Mouse (Mus musculus) large intestine, adult 2 months (tissue): Measurements from ENCODE around the gene Acot7. TPM values are rescaled to one million over a fixed set of nuclear protein-coding genes. Genes with fewer than 3 reads are reported as not detected.

Experiments used
- DNase-seq: peaks from one replicate; pipeline ENCODE4 v3.0.0-alpha.2; 2012; ENCODE audit warnings: low read depth, low spot score
- WGBS: fragments of 180-500 bp; shearing (Covaris S2); methylation state at CpG from one replicate; pipeline ENCODE4 v1.1.7; 2018; 5-methylcytosine and 5-hydroxymethylcytosine counted together
- polyA plus RNA-seq: library from polyadenylated mRNA; depleted of rRNA; stranded (reverse); fragments of >200 nt; gene quantifications from 2 replicates; pipeline ENCODE4 v1.2.3, GENCODE M21; 2012

Acot7 gene
- polyA plus RNA-seq, 1 experiment: 56.5 TPM

- WGBS: 26% methylated on average over 1 of the region's 1 CpGs
- no peak for DNase-seq
These were observed 21.7 kb downstream of the Acot7 start for GRCm38 (mm10) chr4:152199617-152200016.

- DNase-seq: no peak
- 34% methylated on average over 6 of the region's 6 CpGs for WGBS
These were observed 23.6 kb downstream of the Acot7 start for GRCm38 (mm10) chr4:152201492-152201891.

DNA sequence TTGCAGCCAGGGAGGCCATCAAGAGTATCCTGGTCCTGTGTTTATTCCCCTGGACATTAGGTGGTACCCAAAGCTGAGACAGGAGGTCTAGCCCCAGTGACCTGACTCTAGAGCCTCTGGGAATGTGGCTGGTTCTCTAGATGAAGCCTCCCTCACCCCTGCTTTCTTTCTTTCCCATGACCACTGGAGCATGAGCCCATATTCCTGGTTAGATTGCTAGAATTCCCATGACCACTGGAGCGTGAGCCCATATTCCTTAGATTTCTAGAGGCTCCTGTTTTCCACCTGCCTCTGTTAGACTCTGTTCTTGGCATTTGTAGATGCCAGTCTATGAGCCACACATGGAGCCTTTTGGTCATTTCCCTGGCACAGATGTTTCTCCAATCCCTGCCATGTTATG, 24.5 kb downstream of the Acot7 start:
- no peak for DNase-seq
- 90% methylated on average over 1 of the region's 1 CpGs for WGBS

GRCm38 (mm10) chr4:152202905-152203304, 25.0 kb downstream of the Acot7 start:
- no peak for DNase-seq
- WGBS: 80% methylated on average over 3 of the region's 3 CpGs

GRCm38 (mm10) chr4:152204663-152205062, 26.7 kb downstream of the Acot7 start:
- WGBS: 55% methylated on average over 6 of the region's 6 CpGs

DNA sequence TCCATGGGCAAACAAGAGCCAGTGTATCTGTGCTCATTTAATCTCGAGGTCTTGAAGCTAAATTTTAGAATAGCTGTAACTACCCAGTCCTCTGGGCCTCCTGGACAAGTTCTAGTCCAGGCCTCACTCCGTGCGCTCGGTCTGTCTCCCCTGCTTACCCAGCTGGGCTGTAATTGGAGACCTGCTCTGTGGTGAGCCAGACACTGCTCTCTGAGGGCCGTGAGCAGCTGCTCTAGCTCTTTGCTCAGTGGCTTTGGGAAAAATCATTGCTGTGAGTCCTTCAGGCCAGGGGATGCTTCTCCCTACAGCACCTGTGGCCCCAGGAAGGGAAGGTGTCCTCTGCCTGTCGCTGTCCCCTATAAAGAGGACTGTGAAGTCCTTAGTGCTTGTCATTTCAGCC, 28.3 kb downstream of the Acot7 start:
- 75% methylated on average over 6 of the region's 6 CpGs for WGBS
- no peak for DNase-seq

More at GRCm38 (mm10) chr4:152204663-152205062, 26.7 kb downstream of the Acot7 start:
- no peak for DNase-seq

- 56% methylated on average over 4 of the region's 4 CpGs for WGBS
- DNase-seq: no peak
These were observed 31.7 kb downstream of the Acot7 start for GRCm38 (mm10) chr4:152209623-152210022.

- no peak for DNase-seq
- WGBS: 24% methylated on average over 6 of the region's 6 CpGs
These were observed 34.2 kb downstream of the Acot7 start for GRCm38 (mm10) chr4:152212091-152212505.

DNA sequence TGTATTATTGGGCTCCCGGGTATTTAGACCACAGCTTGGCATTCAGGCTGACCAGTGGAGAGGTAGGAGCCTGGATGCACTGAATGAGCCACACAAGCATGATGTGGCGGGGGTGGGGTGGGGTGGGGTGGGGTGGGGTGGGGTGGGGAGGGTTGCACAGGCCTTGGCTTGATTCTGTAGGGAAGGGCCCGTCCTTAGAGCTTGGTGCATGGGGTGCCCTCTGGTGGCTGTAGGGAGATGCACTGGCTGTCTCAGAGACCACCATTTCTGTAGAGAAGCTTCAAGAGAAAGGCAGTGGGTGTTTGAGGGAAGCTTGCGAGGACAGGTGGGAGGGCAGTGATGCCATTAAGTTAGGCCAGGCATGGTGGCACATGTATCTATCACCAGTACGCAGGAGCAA, 34.6 kb downstream of the Acot7 start:
- 28% methylated on average over 5 of the region's 5 CpGs for WGBS
- no peak for DNase-seq

DNA sequence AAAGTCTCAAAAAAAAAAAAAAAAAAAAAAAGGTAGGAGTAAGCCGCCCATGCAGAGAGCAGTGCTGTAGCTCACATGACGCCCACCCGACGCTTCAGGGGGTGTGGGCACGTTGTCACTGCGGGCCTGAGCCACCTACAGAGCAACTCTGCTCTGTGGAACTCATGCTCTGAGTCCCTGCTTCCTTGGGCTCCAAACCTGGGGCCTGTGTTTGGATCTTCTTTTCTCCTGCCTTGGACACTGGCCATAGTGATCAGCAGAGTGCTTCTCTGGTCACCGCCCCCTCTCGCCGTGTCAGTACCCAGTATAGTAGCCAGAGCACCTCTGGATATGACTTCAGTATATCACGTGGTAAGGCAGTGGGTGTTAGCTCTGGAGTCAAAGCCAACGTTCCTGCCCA, 35.0 kb downstream of the Acot7 start:
- WGBS: 71% methylated on average over 11 of the region's 11 CpGs
- DNase-seq: no peak

- DNase-seq: peak; percentile 89
- 35% methylated on average over 6 of the region's 6 CpGs for WGBS
These were observed 36.0 kb downstream of the Acot7 start for GRCm38 (mm10) chr4:152213760-152214480.

- WGBS: 28% methylated on average over 8 of the region's 8 CpGs
- DNase-seq: no peak
These were observed 37.0 kb downstream of the Acot7 start for GRCm38 (mm10) chr4:152214871-152215415.

DNA sequence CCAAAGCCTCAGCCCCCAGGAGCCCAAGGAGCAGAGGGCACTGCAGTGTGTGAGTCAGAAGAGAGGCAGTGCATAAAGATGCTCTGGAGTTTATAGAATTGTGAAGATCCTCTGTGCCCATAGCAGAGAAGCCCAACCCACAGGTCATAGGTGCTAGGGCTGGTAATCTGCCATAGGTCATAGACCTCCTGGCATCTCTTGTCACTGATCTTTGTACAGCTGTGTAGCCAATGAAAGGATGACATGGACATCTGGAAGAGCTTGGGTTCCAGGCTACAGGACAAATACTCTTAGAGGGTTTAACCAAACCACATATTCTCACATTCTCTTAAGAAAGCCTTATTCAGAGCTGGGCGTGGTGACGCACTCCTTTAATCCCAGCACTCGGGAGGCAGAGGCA, 41.7 kb downstream of the Acot7 start:
- no peak for DNase-seq
- 95% methylated on average over 3 of the region's 3 CpGs for WGBS

GRCm38 (mm10) chr4:152220771-152221410, 43.0 kb downstream of the Acot7 start:
- WGBS: 61% methylated on average over 7 of the region's 7 CpGs

GRCm38 (mm10) chr4:152221411-152221887, 43.5 kb downstream of the Acot7 start:
- DNase-seq: no peak
- WGBS: 53% methylated on average over 9 of the region's 9 CpGs

More at GRCm38 (mm10) chr4:152220771-152221410, 43.0 kb downstream of the Acot7 start:
- no peak for DNase-seq

- no peak for DNase-seq
- WGBS: 93% methylated on average over 6 of the region's 6 CpGs
These were observed 44.2 kb downstream of the Acot7 start for GRCm38 (mm10) chr4:152222111-152222510.

GRCm38 (mm10) chr4:152222513-152222912, 44.6 kb downstream of the Acot7 start:
- DNase-seq: no peak
- WGBS: 43% methylated on average over 1 of the region's 1 CpGs

GRCm38 (mm10) chr4:152224156-152224555, 46.2 kb downstream of the Acot7 start:
- WGBS: 69% methylated on average over 5 of the region's 5 CpGs

DNA sequence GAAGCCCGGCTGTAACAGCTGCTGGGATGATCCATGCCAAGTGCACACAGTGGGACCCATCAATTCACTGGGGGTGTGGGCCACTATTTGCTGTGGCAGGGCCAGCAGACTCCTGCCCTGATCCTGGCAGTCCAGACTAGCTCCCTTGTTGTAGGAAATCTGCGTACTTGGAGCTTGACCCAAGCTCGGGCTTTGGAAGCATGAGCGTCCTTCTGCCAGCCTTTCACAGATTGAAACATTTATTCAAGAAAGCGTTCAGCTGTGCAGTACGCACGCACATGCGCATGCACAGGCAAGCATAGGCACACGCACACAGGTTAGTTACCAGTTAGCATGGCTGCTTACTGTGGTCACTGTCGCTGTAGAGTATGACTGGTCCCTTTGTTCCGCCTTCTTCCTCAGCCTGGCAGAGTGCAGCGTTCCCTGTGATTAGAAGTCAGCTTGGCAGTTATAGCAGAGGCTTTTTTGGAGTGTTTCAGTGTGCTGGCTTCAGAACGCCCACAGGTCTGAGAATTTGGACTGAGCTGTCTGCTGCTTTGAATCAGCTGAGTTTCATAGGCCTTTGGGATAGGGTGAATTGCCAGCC, 49.1 kb downstream of the Acot7 start:
- WGBS: 85% methylated on average over 13 of the region's 13 CpGs
- no peak for DNase-seq

More at GRCm38 (mm10) chr4:152224156-152224555, 46.2 kb downstream of the Acot7 start:
- DNase-seq: no peak

DNA sequence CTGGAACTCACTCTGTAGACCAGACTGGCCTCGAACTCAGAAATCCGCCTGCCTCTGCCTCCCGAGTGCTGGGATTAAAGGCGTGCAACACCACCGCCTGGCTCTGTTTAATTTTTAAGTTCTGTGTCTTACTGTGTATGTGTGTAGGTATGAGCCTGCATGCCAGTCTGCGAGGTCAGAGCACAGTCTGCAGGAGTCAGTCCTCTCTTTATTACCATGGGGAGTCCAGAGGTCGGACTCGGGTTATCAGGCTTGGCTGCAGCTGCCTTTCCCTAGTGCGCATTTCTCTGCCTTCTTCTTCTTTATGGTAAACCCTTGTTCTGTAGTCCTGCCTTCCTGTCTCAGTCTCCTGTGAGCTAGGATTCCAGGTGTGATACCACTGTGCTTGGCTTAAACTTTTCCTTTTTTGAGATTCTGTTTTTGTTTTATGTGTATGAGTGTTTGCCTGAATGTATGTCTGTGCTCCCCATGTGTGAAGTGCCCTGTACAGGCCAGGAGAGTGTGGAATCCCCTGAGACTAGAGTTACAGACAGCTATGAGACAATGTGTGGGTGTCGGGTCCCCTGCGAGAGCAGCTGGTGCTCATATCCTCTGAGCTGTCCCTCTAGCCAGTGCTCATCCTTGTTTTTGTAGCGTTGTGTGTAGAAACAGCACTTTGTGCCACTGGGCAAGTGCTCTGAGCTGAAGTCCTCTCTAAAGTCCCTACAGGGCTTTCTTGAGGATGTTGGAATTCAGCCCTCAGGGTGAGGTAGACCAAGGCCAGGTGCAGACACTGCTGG, 50.0 kb downstream of the Acot7 start:
- DNase-seq: peak; percentile 51
- 33% methylated on average over 12 of the region's 12 CpGs for WGBS
